Mouse (Mus musculus) midbrain, embryonic 16.5 days (tissue): ENCODE measurements at regions not wholly inside any gene's neighbourhood (a gene's known extent, or its start where the extent isn't known, plus 50 kb on each side); places are given as distances from the start of the nearest gene placed in this dataset.
A peak's percentile ranks its signal among the peaks of the same experiment; 100 is the strongest.

ENCODE experiments used
- ATAC-seq: fragments of 200-750 bp; cut with Nextera tagmentation; 2 replicates; pipeline ENCODE4 v1.8.0; 2017; ENCODE audit warnings: moderate TSS enrichment
- H3K27ac ChIP-seq: fragments of 300-500 bp; sonication (generic); 2 replicates; pipeline ENCODE4 v1.5.1; 2014; ENCODE audit warnings: mild to moderate bottlenecking, low read length, mixed read lengths
- H3K27me3 ChIP-seq: fragments of 300-500 bp; sonication (generic); 2 replicates; pipeline ENCODE4 v1.6.1; 2014; ENCODE audit warnings: low read depth, low read length, mixed read lengths; ENCODE audit not compliant: control insufficient read depth, insufficient read depth
- H3K36me3 ChIP-seq: fragments of 300-500 bp; sonication (generic); 2 replicates; pipeline ENCODE4 v1.6.1; 2014; ENCODE audit warnings: mild to moderate bottlenecking, low read length, moderate library complexity, mixed read lengths; ENCODE audit not compliant: control insufficient read depth, insufficient read depth
- H3K4me1 ChIP-seq: fragments of 300-500 bp; sonication (generic); 2 replicates; pipeline ENCODE4 v1.6.1; 2014; ENCODE audit warnings: mild to moderate bottlenecking, low read length, mixed read lengths; ENCODE audit not compliant: control insufficient read depth, insufficient read depth
- H3K4me2 ChIP-seq: fragments of 300-500 bp; sonication (generic); 2 replicates; pipeline ENCODE4 v1.6.1; 2014; ENCODE audit warnings: mild to moderate bottlenecking, low read length, mixed read lengths
- H3K4me3 ChIP-seq: fragments of 300-500 bp; sonication (generic); 2 replicates; pipeline ENCODE4 v1.5.1; 2014; ENCODE audit warnings: low read depth, mild to moderate bottlenecking, low read length, moderate library complexity, mixed read lengths
- H3K9ac ChIP-seq: fragments of 300-500 bp; sonication (generic); 2 replicates; pipeline ENCODE4 v1.6.1; 2014; ENCODE audit warnings: low read depth, low read length, mixed read lengths
- H3K9me3 ChIP-seq: fragments of 300-500 bp; sonication (generic); replicated peaks from 2 replicates; pipeline ENCODE4 v1.6.1; 2014; ENCODE audit warnings: mild to moderate bottlenecking, low read length, mixed read lengths; ENCODE audit not compliant: control insufficient read depth, poor library complexity, severe bottlenecking
- WGBS: fragments of 180-500 bp; shearing (Covaris S2); extraction: QIAGEN DNeasy Blood & Tissue Kit; methylation state at CpG from one replicate; pipeline ENCODE4 v1.1.7; 2014; 5-methylcytosine and 5-hydroxymethylcytosine counted together

GRCm38 (mm10) chr2:138792711-138793450, 536.5 kb downstream of the Btbd3 start:
- Histone ChIP-seq H3K4me3 (no peak overlapping the region), H3K36me3 (no peaks in the 10 kb centered on the region), H3K9ac (no peak overlapping the region), H3K27me3 (no peaks in the 10 kb centered on the region), H3K9me3 (no peaks in the 10 kb centered on the region), H3K4me2 (no peak overlapping the region), H3K4me1 (no peaks in the 10 kb centered on the region), H3K27ac (no peak overlapping the region)
- no peak for ATAC-seq
- WGBS = 88% methylated on average over 6 of the region's 6 CpGs

- no peak overlapping the region for H3K9ac ChIP-seq
- 83% methylated on average over 3 of the region's 3 CpGs for WGBS
- H3K27me3 ChIP-seq = no peaks in the 10 kb centered on the region
- H3K36me3 ChIP-seq = no peaks in the 10 kb centered on the region
- no peak overlapping the region for H3K4me2 ChIP-seq
- no peak overlapping the region for H3K27ac ChIP-seq
- no peaks in the 10 kb centered on the region for H3K9me3 ChIP-seq
- no peak overlapping the region for H3K4me3 ChIP-seq
- no peak for ATAC-seq
- H3K4me1 ChIP-seq = no peaks in the 10 kb centered on the region
These were observed 549.8 kb downstream of the Btbd3 start for GRCm38 (mm10) chr2:138806196-138806595.

GRCm38 (mm10) chr2:138809767-138810166, 553.4 kb downstream of the Btbd3 start:
- Histone ChIP-seq H3K36me3 (no peaks in the 10 kb centered on the region), H3K9ac (no peak overlapping the region), H3K27me3 (no peaks in the 10 kb centered on the region), H3K4me1 (no peaks in the 10 kb centered on the region), H3K4me2 (no peak overlapping the region), H3K9me3 (no peaks in the 10 kb centered on the region), H3K27ac (no peak overlapping the region), H3K4me3 (no peak overlapping the region)
- ATAC-seq = no peak
- 83% methylated on average over 2 of the region's 2 CpGs for WGBS

- 94% methylated on average over 4 of the region's 4 CpGs for WGBS
- H3K36me3 ChIP-seq = no peaks in the 10 kb centered on the region
- H3K9ac ChIP-seq = no peak overlapping the region
- no peaks in the 10 kb centered on the region for H3K9me3 ChIP-seq
- ATAC-seq = no peak
- no peaks in the 10 kb centered on the region for H3K4me1 ChIP-seq
- no peak overlapping the region for H3K4me3 ChIP-seq
- H3K27me3 ChIP-seq = no peaks in the 10 kb centered on the region
- H3K4me2 ChIP-seq = no peak overlapping the region
- no peak overlapping the region for H3K27ac ChIP-seq
These were observed 564.1 kb downstream of the Btbd3 start for GRCm38 (mm10) chr2:138820489-138820888.

GRCm38 (mm10) chr2:138824873-138825272, 568.5 kb downstream of the Btbd3 start:
- no peak overlapping the region for H3K9ac ChIP-seq
- no peaks in the 10 kb centered on the region for H3K27me3 ChIP-seq
- 50% methylated on average over 4 of the region's 4 CpGs for whole genome bisulfite sequencing
- no peak overlapping the region for H3K4me3 ChIP-seq
- H3K4me2 ChIP-seq = no peak overlapping the region
- H3K36me3 ChIP-seq = no peaks in the 10 kb centered on the region
- H3K9me3 ChIP-seq = no peaks in the 10 kb centered on the region
- no peak overlapping the region for H3K27ac ChIP-seq
- ATAC-seq = no peak
- peaks cover 3% of the 10 kb centered on the region; the same call in 1 of the 2 replicates for H3K4me1 ChIP-seq

GRCm38 (mm10) chr2:138827813-138828570, 571.6 kb downstream of the Btbd3 start:
- H3K9me3 ChIP-seq = no peaks in the 10 kb centered on the region
- 44% methylated on average over 2 of the region's 2 CpGs for WGBS
- H3K9ac ChIP-seq = no peak overlapping the region
- H3K4me2 ChIP-seq = no peak overlapping the region
- no peak overlapping the region for H3K4me3 ChIP-seq
- H3K27me3 ChIP-seq = no peaks in the 10 kb centered on the region
- peaks cover 3% of the 10 kb centered on the region; the same call in 1 of the 2 replicates for H3K4me1 ChIP-seq
- H3K36me3 ChIP-seq = no peaks in the 10 kb centered on the region
- no peak; the same call in 1 of the 2 replicates for ATAC-seq
- H3K27ac ChIP-seq = peak overlapping the region; percentile 22; the same call in 1 of the 2 replicates

GRCm38 (mm10) chr2:138838846-138839245, 582.5 kb downstream of the Btbd3 start:
- no peak for ATAC-seq
- Histone ChIP-seq H3K4me2 (no peak overlapping the region), H3K27me3 (no peaks in the 10 kb centered on the region), H3K36me3 (no peaks in the 10 kb centered on the region), H3K27ac (no peak overlapping the region), H3K4me3 (no peak overlapping the region), H3K9me3 (no peaks in the 10 kb centered on the region), H3K9ac (no peak overlapping the region), H3K4me1 (no peaks in the 10 kb centered on the region)
- WGBS = 32% methylated on average over 3 of the region's 3 CpGs

GRCm38 (mm10) chr2:138859121-138859520, 602.8 kb downstream of the Btbd3 start:
- H3K4me3 ChIP-seq = no peak overlapping the region

GRCm38 (mm10) chr2:138896563-138896962, 597.1 kb upstream of the Sptlc3 start:
- ATAC-seq = no peak
- H3K9me3 ChIP-seq = no peaks in the 10 kb centered on the region
- no peaks in the 10 kb centered on the region for H3K36me3 ChIP-seq
- peaks cover 9% of the 10 kb centered on the region; the same call in 1 of the 2 replicates for H3K4me1 ChIP-seq
- no peaks in the 10 kb centered on the region for H3K27me3 ChIP-seq
- H3K4me2 ChIP-seq = 0 out of 2 replicates have a peak overlapping the region, but pooled peaks have one; percentile 16
- H3K9ac ChIP-seq = no peak overlapping the region
- H3K27ac ChIP-seq = no peak overlapping the region
- WGBS = 27% methylated on average over 3 of the region's 3 CpGs
- H3K4me3 ChIP-seq = no peak overlapping the region

More at GRCm38 (mm10) chr2:138859121-138859520, 602.8 kb downstream of the Btbd3 start:
- no peak overlapping the region for H3K9ac ChIP-seq
- H3K4me2 ChIP-seq = no peak overlapping the region
- H3K27me3 ChIP-seq = no peaks in the 10 kb centered on the region
- no peak for ATAC-seq
- no peaks in the 10 kb centered on the region for H3K36me3 ChIP-seq
- no peak overlapping the region for H3K27ac ChIP-seq
- no peaks in the 10 kb centered on the region for H3K4me1 ChIP-seq
- H3K9me3 ChIP-seq = no peaks in the 10 kb centered on the region
